Mouse (Mus musculus) bone marrow macrophage, adult 2 months (primary cell): Measurements from ENCODE around the gene Wasl.

Experiments
- CTCF ChIP-seq: IDR thresholded peaks from 2 replicates; pipeline ENCODE4 v1.5.1; 2012; ENCODE audit warnings: low read depth, mild to moderate bottlenecking, low read length, moderate library complexity
- POLR2A ChIP-seq: IDR thresholded peaks from 2 replicates; pipeline ENCODE4 v1.6.1; 2012; ENCODE audit warnings: mild to moderate bottlenecking, low read depth, low read length, borderline replicate concordance

DNA sequence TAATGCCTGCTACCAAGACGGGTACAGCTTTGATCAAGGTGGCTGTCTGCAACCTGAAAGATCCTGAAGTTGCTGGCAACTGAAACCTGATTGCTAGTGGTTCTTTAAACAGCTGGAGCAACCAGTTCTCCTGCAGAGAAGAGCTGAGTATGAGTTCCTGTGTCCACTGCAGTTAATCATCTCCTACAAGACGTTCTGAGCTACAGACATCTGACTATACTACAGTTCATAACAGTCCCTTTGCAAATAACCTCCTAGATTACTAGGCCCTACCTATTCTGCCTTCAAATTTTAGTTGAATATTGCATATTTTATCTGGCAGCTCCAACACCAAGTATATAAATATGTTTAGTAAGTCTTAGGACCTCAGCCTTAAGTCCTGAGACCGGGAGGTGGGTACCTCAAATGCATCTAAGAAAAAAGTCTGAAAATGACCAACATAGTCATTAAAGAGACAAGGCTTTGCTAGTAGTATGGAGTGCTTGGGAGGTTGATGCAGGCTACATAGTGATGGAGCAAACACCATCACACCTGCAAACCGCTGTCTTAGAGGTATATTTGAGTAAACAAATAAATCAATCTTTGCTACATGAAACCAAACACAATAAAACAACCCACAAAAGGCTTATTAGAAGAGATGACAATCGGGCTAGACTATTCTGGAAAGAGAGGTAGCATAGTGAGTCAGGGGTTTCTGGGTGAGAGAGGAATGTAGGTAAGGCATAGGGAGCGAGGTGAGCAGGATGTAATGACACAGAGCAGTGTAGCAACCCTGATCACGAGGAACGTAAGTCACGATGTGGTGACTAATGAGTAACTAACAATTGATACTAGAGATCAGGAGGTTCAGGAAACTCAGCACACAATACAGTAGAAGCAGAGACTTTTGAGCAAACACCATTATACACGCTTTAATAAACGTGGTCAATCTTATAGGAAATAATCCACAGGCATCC lies 29.9 kb upstream of the Wasl start:
- TF ChIP-seq CTCF = no peak
- no peak for TF ChIP-seq POLR2A
